Mouse (Mus musculus): ENCODE measurements at regions not wholly inside any gene's neighbourhood (a gene's known extent, or its start where the extent isn't known, plus 50 kb on each side); places are given as distances from the start of the nearest gene placed in this dataset.

GRCm38 (mm10) chr16:19891441-19891840 lies 91.4 kb downstream of the Klhl6 start:
- TF ChIP-seq CTCF (IDR thresholded peaks at IDR 0.05; ENCODE audit: low read depth) (no peak), EP300 (IDR thresholded peaks at IDR 0.05; ENCODE audit: low read depth) (no peak)

All from heart, postnatal 0 days (tissue).